Mouse (Mus musculus): Measurements from ENCODE around the gene 4933424G06Rik.

DNA sequence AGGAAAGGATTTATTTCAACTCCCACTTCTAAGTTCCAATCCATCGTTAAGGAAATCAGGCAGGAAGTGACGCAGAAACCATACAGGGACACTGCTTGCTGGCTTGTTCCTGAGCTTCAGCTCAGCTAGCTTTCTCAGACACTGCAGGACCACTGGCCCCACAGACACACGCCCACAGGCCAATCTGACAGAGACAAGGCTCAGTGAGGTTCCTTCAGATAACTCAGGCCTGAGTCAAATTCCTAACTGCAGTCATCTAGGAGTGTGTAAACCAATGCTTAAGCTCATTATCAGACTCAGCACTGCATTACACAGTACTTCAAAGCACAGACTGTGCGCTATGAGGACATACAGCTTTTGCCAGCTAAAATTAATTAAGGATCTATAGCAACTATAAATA lies 39.7 kb upstream of the 4933424G06Rik start:
- TF ChIP-seq CTCF (IDR thresholded peaks at IDR 0.05; ENCODE audit: borderline replicate concordance, extremely low read depth, insufficient read depth, insufficient read length) (no peak), POLR2A (IDR thresholded peaks at IDR 0.05; ENCODE audit: borderline replicate concordance, extremely low read depth, insufficient read depth, insufficient read length, poor library complexity, severe bottlenecking) (no peak)
